Mouse (Mus musculus): ENCODE measurements around the gene Tent2. TPM values are rescaled to one million over a fixed set of nuclear protein-coding genes. Genes with fewer than 3 reads are reported as not detected.
A peak's percentile ranks its signal among the peaks of the same experiment; 100 is the strongest.
"Not testable (repeated sequence)": the region's sequence is repeated elsewhere in the genome, so short reads cannot be mapped to it uniquely, and the experiment has no call there.

Tent2 gene
- polyA plus RNA-seq, 1 experiment from 2014 or later, result 70.8 TPM

DNA sequence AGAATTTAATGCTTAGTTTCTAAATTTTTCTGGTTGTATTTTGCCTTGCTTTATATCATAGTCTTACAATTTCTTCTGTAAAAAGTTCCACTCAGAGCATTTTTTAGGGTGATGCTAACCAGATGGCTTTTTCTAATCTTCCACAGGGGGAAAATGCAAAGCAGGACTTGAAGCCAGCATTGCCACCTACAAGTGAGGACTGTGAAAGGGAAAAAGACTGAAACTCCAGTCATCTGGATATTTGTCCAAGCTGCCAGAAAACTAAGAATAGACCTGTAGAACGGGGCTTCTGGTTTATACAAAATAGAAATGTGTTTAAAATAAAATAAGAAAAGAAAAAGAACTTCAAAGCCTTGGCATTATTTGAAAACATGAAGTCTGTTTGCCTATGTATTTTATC, 19.6 kb upstream of the Tent2 start:
- no peak overlapping the region for H3K9ac ChIP-seq (ENCODE audit: low read depth, low read length)
- no peaks in the 10 kb centered on the region for H3K9me3 ChIP-seq (ENCODE audit: control insufficient read depth, low read length)
- H3K4me2 ChIP-seq (ENCODE audit: low read depth, low read length), result no peak overlapping the region
- ATAC-seq (ENCODE audit: low read depth) (no peak), DNase-seq (ENCODE audit: low spot score) (peak; percentile 38)
- no peaks in the 10 kb centered on the region for H3K36me3 ChIP-seq (ENCODE audit: control insufficient read depth, insufficient read depth, low read length)
- H3K27me3 ChIP-seq (replicated peaks; ENCODE audit: control insufficient read depth, insufficient read depth, low read length), result no peaks in the 10 kb centered on the region
- no peaks in the 10 kb centered on the region for H3K4me1 ChIP-seq (ENCODE audit: control insufficient read depth, insufficient read depth, low read length)
- 50% methylated on average over 1 of the region's 1 CpGs for WGBS
- H3K27ac ChIP-seq (replicated peaks; ENCODE audit: low read depth, low read length), result no peak overlapping the region
- H3K4me3 ChIP-seq (ENCODE audit: low read depth, low read length), result no peak overlapping the region

DNA sequence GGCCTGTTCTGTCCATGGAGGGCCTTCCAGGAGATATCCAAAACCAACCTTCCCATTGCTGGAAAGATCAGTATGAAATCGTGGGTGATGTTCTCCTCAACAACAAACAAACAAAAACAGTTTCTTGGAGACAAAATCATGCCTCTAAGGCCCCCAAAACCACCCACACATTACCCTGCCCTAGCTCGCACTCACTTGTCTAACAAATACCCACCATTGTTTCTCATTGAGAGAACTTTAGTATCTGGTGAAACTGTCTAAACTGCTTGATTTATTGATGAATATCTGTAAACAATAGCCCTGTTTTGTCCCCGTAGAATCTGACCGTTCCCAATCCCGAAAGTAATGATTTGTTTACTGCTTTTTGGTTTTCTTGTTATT, 451 bp upstream of the Tent2 start:
- peaks cover 15% of the 10 kb centered on the region for H3K4me1 ChIP-seq (ENCODE audit: control insufficient read depth, insufficient read depth, low read length)
- 72% methylated on average over 5 of the region's 5 CpGs for WGBS
- H3K36me3 ChIP-seq (ENCODE audit: control insufficient read depth, insufficient read depth, low read length), result no peaks in the 10 kb centered on the region
- ATAC-seq (ENCODE audit: low read depth), result no peak; the same call in 1 of the 2 replicates
- peak overlapping the region; percentile 97 for H3K27ac ChIP-seq (replicated peaks; ENCODE audit: low read depth, low read length)
- peak overlapping the region; percentile 98 for H3K4me3 ChIP-seq (ENCODE audit: low read depth, low read length)
- peak overlapping the region; percentile 80 for H3K4me2 ChIP-seq (ENCODE audit: low read depth, low read length)
- no peak for DNase-seq (ENCODE audit: low spot score)
- no peaks in the 10 kb centered on the region for H3K27me3 ChIP-seq (replicated peaks; ENCODE audit: control insufficient read depth, insufficient read depth, low read length)
- H3K9me3 ChIP-seq (ENCODE audit: control insufficient read depth, low read length), result no peaks in the 10 kb centered on the region
- peak overlapping the region; percentile 98 for H3K9ac ChIP-seq (ENCODE audit: low read depth, low read length)

DNA sequence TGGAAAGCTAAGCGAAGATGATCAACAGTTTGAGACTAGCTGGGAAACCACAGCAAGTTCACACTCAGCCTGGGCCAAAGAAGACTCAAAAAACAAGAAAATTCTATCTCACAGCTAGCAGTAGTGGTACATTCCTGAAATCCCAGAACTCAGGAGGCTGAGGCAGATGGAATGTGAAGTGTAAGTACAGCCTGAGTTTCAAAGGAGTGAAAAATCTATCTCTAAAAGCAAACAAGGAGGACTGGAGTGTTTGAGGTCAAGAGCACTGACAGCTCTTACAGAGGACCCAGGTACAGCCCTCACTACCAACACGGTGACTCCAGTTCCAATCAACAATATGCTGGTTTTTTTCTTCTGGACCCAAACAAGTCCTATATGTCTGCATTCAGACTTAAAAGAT, 2.8 kb downstream of the Tent2 start:
- 59% methylated on average over 2 of the region's 2 CpGs for WGBS
- H3K4me3 ChIP-seq (ENCODE audit: low read depth, low read length), result no peak overlapping the region
- H3K36me3 ChIP-seq (ENCODE audit: control insufficient read depth, insufficient read depth, low read length), result peaks cover 7% of the 10 kb centered on the region; the same call in 1 of the 2 replicates
- no peaks in the 10 kb centered on the region for H3K9me3 ChIP-seq (ENCODE audit: control insufficient read depth, low read length)
- DNase-seq (ENCODE audit: low spot score) (no peak), ATAC-seq (ENCODE audit: low read depth) (no peak)
- H3K27me3 ChIP-seq (replicated peaks; ENCODE audit: control insufficient read depth, insufficient read depth, low read length), result no peaks in the 10 kb centered on the region
- H3K4me2 ChIP-seq (ENCODE audit: low read depth, low read length), result peak overlapping the region; percentile 1; the same call in 1 of the 2 replicates
- H3K4me1 ChIP-seq (ENCODE audit: control insufficient read depth, insufficient read depth, low read length), result peaks cover 15% of the 10 kb centered on the region
- H3K27ac ChIP-seq (replicated peaks; ENCODE audit: low read depth, low read length), result no peak overlapping the region
- H3K9ac ChIP-seq (ENCODE audit: low read depth, low read length), result no peak overlapping the region

DNA sequence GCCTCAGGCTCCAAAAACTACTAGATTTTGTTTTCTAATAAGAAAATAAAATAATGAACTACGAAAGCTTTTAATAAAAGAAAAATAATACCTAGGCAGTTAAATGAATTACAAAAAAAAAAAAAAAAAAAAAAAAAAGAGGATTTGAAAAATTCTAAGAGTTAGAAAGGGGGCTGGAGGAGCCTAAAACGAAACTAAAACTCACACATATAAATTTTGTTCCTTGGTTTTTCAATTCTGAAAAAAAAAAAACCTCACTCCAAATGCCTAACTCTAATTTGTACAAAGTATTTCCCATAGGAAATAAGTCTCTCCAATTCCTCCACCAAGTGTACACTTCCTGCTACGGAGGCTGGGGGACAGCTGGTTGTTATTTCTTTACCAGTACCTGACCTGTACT, 3.4 kb downstream of the Tent2 start:
- no peaks in the 10 kb centered on the region for H3K27me3 ChIP-seq (replicated peaks; ENCODE audit: control insufficient read depth, insufficient read depth, low read length)
- ATAC-seq (ENCODE audit: low read depth), result no peak
- H3K9ac ChIP-seq (ENCODE audit: low read depth, low read length), result no peak overlapping the region
- no peak overlapping the region for H3K27ac ChIP-seq (replicated peaks; ENCODE audit: low read depth, low read length)
- DNase-seq (ENCODE audit: low spot score), result no peak
- H3K36me3 ChIP-seq (ENCODE audit: control insufficient read depth, insufficient read depth, low read length), result peaks cover 13% of the 10 kb centered on the region
- H3K4me1 ChIP-seq (ENCODE audit: control insufficient read depth, insufficient read depth, low read length), result peaks cover 15% of the 10 kb centered on the region
- H3K4me3 ChIP-seq (ENCODE audit: low read depth, low read length), result no peak overlapping the region
- no peaks in the 10 kb centered on the region for H3K9me3 ChIP-seq (ENCODE audit: control insufficient read depth, low read length)
- H3K4me2 ChIP-seq (ENCODE audit: low read depth, low read length), result peak overlapping the region; percentile 1; the same call in 1 of the 2 replicates
- WGBS, result 70% methylated on average over 3 of the region's 3 CpGs

DNA sequence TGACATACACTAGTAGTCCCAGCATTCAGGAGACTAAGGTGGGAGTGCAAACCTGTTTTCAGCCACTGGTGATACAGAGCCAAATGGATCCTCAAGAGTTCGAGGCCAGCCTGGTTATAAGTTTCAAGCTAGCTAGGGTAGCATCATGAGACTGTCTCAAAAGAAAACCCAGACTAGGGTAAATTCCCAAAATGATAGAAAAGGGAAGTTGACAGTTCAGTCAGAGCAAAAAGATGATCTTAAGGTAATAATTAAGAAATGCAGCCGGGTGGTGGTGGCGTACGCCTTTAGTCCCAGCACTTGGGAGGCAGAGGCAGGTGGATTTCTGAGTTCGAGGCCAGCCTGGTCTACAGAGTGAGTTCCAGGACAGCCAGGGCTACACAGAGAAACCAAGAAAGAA, 4.4 kb downstream of the Tent2 start:
- Histone ChIP-seq H3K4me1 (ENCODE audit: control insufficient read depth, insufficient read depth, low read length) (peaks cover 15% of the 10 kb centered on the region), H3K36me3 (ENCODE audit: control insufficient read depth, insufficient read depth, low read length) (peaks cover 22% of the 10 kb centered on the region)
- not testable (repeated sequence) for DNase-seq (ENCODE audit: low spot score); H3K4me2 ChIP-seq (ENCODE audit: low read depth, low read length); H3K9ac ChIP-seq (ENCODE audit: low read depth, low read length); ATAC-seq (ENCODE audit: low read depth); H3K9me3 ChIP-seq (ENCODE audit: control insufficient read depth, low read length); H3K27me3 ChIP-seq (replicated peaks; ENCODE audit: control insufficient read depth, insufficient read depth, low read length); H3K27ac ChIP-seq (replicated peaks; ENCODE audit: low read depth, low read length); H3K4me3 ChIP-seq (ENCODE audit: low read depth, low read length)
- 92% methylated on average over 5 of the region's 5 CpGs for WGBS

DNA sequence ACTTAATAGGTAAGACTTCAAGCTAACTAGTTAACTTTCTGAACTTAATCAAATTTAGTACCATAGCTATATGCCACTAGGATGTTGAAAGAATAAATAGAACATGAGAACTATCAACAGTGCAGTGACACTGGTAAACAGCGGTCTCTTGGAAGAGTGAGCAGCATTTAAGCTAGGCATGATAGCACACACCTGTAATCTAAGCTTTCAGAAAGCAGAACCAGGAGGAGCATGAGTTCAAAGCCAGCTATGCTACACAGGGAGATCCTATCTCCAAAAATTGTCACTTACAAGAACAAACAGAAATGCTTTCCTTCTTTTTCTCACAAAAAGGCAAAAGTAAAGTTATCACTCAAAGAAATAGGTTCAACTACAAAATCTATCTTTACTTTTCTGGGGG, 11.8 kb downstream of the Tent2 start:
- DNase-seq (ENCODE audit: low spot score) (no peak), ATAC-seq (ENCODE audit: low read depth) (no peak)
- Histone ChIP-seq H3K4me2 (ENCODE audit: low read depth, low read length) (no peak overlapping the region), H3K9ac (ENCODE audit: low read depth, low read length) (no peak overlapping the region), H3K36me3 (ENCODE audit: control insufficient read depth, insufficient read depth, low read length) (peaks cover 44% of the 10 kb centered on the region), H3K4me3 (ENCODE audit: low read depth, low read length) (no peak overlapping the region), H3K27ac (replicated peaks; ENCODE audit: low read depth, low read length) (no peak overlapping the region), H3K4me1 (ENCODE audit: control insufficient read depth, insufficient read depth, low read length) (no peaks in the 10 kb centered on the region), H3K27me3 (replicated peaks; ENCODE audit: control insufficient read depth, insufficient read depth, low read length) (no peaks in the 10 kb centered on the region), H3K9me3 (ENCODE audit: control insufficient read depth, low read length) (no peaks in the 10 kb centered on the region)
- WGBS, result 97% methylated on average over 1 of the region's 1 CpGs

DNA sequence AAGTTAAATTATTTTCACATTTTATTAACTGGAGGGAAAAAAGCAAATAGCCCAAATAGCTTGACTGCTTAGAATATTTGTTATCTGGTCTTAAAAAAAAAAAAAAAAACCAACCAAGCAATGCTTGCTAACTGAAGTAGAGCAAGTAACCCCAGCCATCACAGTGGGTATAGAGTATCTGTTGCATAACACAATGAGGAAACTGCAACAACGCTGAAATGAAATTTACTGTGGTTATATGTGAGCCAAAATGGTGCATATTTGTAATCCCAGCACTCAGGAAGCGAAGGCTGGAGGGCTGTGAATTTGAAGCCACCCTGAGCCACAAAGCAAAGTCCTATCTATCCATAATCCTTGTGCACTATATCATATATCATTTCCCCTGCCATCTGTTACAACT, 12.7 kb downstream of the Tent2 start:
- H3K4me1 ChIP-seq (ENCODE audit: control insufficient read depth, insufficient read depth, low read length), result no peaks in the 10 kb centered on the region
- H3K4me2 ChIP-seq (ENCODE audit: low read depth, low read length), result no peak overlapping the region
- no peak overlapping the region for H3K4me3 ChIP-seq (ENCODE audit: low read depth, low read length)
- H3K27me3 ChIP-seq (replicated peaks; ENCODE audit: control insufficient read depth, insufficient read depth, low read length), result no peaks in the 10 kb centered on the region
- ATAC-seq (ENCODE audit: low read depth) (no peak), DNase-seq (ENCODE audit: low spot score) (peak; percentile 7)
- WGBS, result 81% methylated on average over 2 of the region's 2 CpGs
- H3K27ac ChIP-seq (replicated peaks; ENCODE audit: low read depth, low read length), result no peak overlapping the region
- H3K36me3 ChIP-seq (ENCODE audit: control insufficient read depth, insufficient read depth, low read length), result peaks cover 43% of the 10 kb centered on the region
- H3K9ac ChIP-seq (ENCODE audit: low read depth, low read length), result no peak overlapping the region
- H3K9me3 ChIP-seq (ENCODE audit: control insufficient read depth, low read length), result no peaks in the 10 kb centered on the region

DNA sequence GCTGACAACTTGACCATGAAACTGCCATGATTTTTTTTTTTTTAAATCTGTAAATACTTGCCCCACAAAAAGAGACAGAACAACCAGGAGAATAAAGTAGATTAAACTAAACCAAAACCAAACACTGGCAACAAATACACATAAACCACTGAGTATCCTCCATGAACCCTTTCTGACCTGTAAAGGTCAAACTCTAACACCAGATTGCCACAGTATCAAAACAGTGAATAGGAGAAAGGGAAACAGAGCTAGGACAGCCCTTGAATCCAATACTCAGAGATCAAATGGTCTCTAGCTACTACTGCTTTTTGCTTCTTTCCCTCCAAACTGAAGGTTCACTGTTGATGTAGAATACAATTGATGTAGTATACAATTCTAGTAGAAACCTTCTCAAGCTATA, 14.6 kb downstream of the Tent2 start:
- no peak for ATAC-seq (ENCODE audit: low read depth)
- no peak for DNase-seq (ENCODE audit: low spot score)
- Histone ChIP-seq H3K27me3 (replicated peaks; ENCODE audit: control insufficient read depth, insufficient read depth, low read length) (no peaks in the 10 kb centered on the region), H3K36me3 (ENCODE audit: control insufficient read depth, insufficient read depth, low read length) (peaks cover 37% of the 10 kb centered on the region), H3K9ac (ENCODE audit: low read depth, low read length) (no peak overlapping the region), H3K4me3 (ENCODE audit: low read depth, low read length) (no peak overlapping the region), H3K4me2 (ENCODE audit: low read depth, low read length) (no peak overlapping the region), H3K4me1 (ENCODE audit: control insufficient read depth, insufficient read depth, low read length) (no peaks in the 10 kb centered on the region), H3K27ac (replicated peaks; ENCODE audit: low read depth, low read length) (no peak overlapping the region), H3K9me3 (ENCODE audit: control insufficient read depth, low read length) (no peaks in the 10 kb centered on the region)

DNA sequence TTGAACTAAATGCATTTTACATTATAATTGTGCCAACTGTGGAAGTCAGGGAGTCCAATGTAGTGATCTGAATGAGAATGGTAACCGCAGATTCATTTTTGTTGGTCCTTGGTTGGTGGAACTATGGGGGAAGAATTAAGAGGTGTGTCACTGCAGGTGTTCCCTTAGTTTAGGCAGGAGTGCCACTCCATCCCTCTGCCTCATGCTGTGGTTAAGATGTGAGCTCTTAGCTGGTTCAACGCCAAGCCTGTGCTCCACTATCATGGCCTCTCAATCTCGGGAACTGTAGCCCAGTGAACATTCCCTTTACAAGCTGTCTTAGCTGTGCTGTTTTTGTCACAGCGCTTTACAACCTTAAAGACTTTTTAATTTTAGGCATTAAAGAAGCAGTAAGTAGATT, 28.9 kb downstream of the Tent2 start:
- 96% methylated on average over 4 of the region's 4 CpGs for WGBS
- no peaks in the 10 kb centered on the region for H3K27me3 ChIP-seq (replicated peaks; ENCODE audit: control insufficient read depth, insufficient read depth, low read length)
- no peak for DNase-seq (ENCODE audit: low spot score)

More for the DNA sequence above, 28.9 kb downstream of the Tent2 start:
- ATAC-seq (ENCODE audit: low read depth), result no peak
- no peaks in the 10 kb centered on the region for H3K4me1 ChIP-seq (ENCODE audit: control insufficient read depth, insufficient read depth, low read length)
- no peak overlapping the region for H3K9ac ChIP-seq (ENCODE audit: low read depth, low read length)
- H3K4me2 ChIP-seq (ENCODE audit: low read depth, low read length), result no peak overlapping the region
- H3K9me3 ChIP-seq (ENCODE audit: control insufficient read depth, low read length), result no peaks in the 10 kb centered on the region
- H3K27ac ChIP-seq (replicated peaks; ENCODE audit: low read depth, low read length), result no peak overlapping the region
- peaks cover 50% of the 10 kb centered on the region for H3K36me3 ChIP-seq (ENCODE audit: control insufficient read depth, insufficient read depth, low read length)
- no peak overlapping the region for H3K4me3 ChIP-seq (ENCODE audit: low read depth, low read length)
